Mouse (Mus musculus) MEL (cell line): ENCODE results near the gene Adad1.

ENCODE experiments used
- CTCF ChIP-seq, 3 experiments: IDR thresholded peaks in 2 of 3; conservative IDR thresholded peaks in 1 of 3; 2 replicates each; pipeline ENCODE4 v1.5.1; 2011 to 2012; ENCODE audit warnings: low read length in 3 of 3, low read depth in 2 of 3, mild to moderate bottlenecking in 2 of 3, improper control_type of control experiment in 1 of 3, inconsistent platforms in 1 of 3, mixed read lengths in 1 of 3, moderate library complexity in 1 of 3; ENCODE audit not compliant: control insufficient read depth in 1 of 3, insufficient read depth in 1 of 3, poor library complexity in 1 of 3, severe bottlenecking in 1 of 3
- E2F4 ChIP-seq: IDR thresholded peaks from 2 replicates; pipeline ENCODE4 v1.6.1; 2011; ENCODE audit warnings: low read depth, low read length, improper control_type of control experiment, borderline replicate concordance
- GATA1 ChIP-seq: IDR thresholded peaks from 2 replicates; pipeline ENCODE4 v1.6.1; 2011; ENCODE audit warnings: low read depth, low read length, improper control_type of control experiment
- NELFE ChIP-seq: IDR thresholded peaks from 2 replicates; pipeline ENCODE4 v1.6.1; 2011; ENCODE audit warnings: low read depth, low read length, improper control_type of control experiment
- TAL1 ChIP-seq: IDR thresholded peaks from 2 replicates; pipeline ENCODE4 v1.6.1; 2012; ENCODE audit warnings: mild to moderate bottlenecking, inconsistent platforms, low read length, moderate library complexity, mixed read lengths
- ZKSCAN1 ChIP-seq: IDR thresholded peaks from 2 replicates; pipeline ENCODE4 v1.6.1; 2012; ENCODE audit warnings: low read depth, mild to moderate bottlenecking, inconsistent platforms, low read length, improper control_type of control experiment, moderate library complexity
- ZNF384 ChIP-seq: IDR thresholded peaks from 2 replicates; pipeline ENCODE4 v1.6.1; 2012; ENCODE audit warnings: low read depth, mild to moderate bottlenecking, inconsistent platforms, low read length, improper control_type of control experiment

DNA sequence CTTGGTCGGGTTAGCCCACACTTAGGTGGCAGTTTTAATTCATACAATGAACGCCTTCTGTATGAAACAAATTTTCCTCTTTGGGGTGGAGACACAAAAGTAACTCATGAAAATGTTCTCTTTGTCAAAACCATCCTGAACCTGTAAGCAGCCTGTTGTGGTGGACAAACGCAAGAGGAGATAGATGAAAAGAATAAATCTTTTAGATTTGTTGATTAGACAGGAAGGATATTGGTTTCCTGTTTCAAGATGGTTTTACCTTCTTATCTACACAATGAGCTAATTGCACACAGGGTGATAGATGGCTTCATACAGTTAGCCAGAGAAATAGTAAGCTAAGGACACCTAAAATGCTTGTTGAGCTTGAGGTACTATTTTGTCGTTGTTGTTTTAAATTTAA lies 62.8 kb downstream of the Adad1 start:
- TF ChIP-seq NELFE (no peak), CTCF (IDR thresholded peaks at IDR 0.05 in 2 of 3, conservative IDR thresholded peaks at IDR 0.05 in 1 of 3; ENCODE audit: control insufficient read depth in 1 of 3, insufficient read depth in 1 of 3, low read depth in 2 of 3, low read length in 3 of 3, poor library complexity in 1 of 3, severe bottlenecking in 1 of 3) (no peak), ZKSCAN1 (no peak), TAL1 (no peak), GATA1 (no peak), ZNF384 (no peak), E2F4 (no peak)
